Mouse (Mus musculus) small intestine, adult 2 months (tissue): ENCODE results near the gene Mlf2. TPM values are rescaled to one million over a fixed set of nuclear protein-coding genes. Genes with fewer than 3 reads are reported as not detected.

Experiments used
- H3K27ac ChIP-seq: fragments of 200-500 bp; 2 replicates; pipeline ENCODE4 v1.5.1; 2012; ENCODE audit warnings: low read depth, low read length, control low read depth, inconsistent platforms; ENCODE audit not compliant: insufficient read depth
- H3K27me3 ChIP-seq: fragments of 200-500 bp; 2 replicates; pipeline ENCODE4 v1.6.1; 2012; ENCODE audit warnings: mild to moderate bottlenecking, moderate library complexity, low read length, inconsistent platforms; ENCODE audit not compliant: control insufficient read depth, insufficient read depth
- H3K36me3 ChIP-seq: fragments of 200-500 bp; 2 replicates; pipeline ENCODE4 v1.6.1; 2012; ENCODE audit warnings: mild to moderate bottlenecking, low read length, control low read depth, inconsistent platforms; ENCODE audit not compliant: control insufficient read depth, insufficient read depth
- H3K4me1 ChIP-seq: fragments of 200-500 bp; 2 replicates; pipeline ENCODE4 v1.6.1; 2012; ENCODE audit warnings: low read length, inconsistent platforms, mixed read lengths; ENCODE audit not compliant: control insufficient read depth, insufficient read depth, insufficient read length
- H3K4me3 ChIP-seq: fragments of 200-500 bp; 2 replicates; pipeline ENCODE4 v1.5.1; 2012; ENCODE audit warnings: low read depth, mild to moderate bottlenecking, control low read depth, inconsistent platforms, low read length, moderate library complexity
- CTCF ChIP-seq: fragments of 200-500 bp; IDR thresholded peaks from 2 replicates; pipeline ENCODE4 v1.5.1; 2012; ENCODE audit warnings: low read depth, mild to moderate bottlenecking, control low read depth, inconsistent platforms, low read length, moderate library complexity, mixed read lengths; ENCODE audit not compliant: insufficient replicate concordance, insufficient read length; ENCODE audit errors: extremely low read depth
- POLR2A ChIP-seq: fragments of 200-500 bp; IDR thresholded peaks from 2 replicates; pipeline ENCODE4 v1.6.1; 2012; ENCODE audit warnings: low read depth, mild to moderate bottlenecking, control low read depth, inconsistent platforms, low read length, moderate library complexity
- WGBS: fragments of 180-500 bp; shearing (Covaris S2); methylation state at CpG from one replicate; pipeline ENCODE4 v1.1.7; 2018; 5-methylcytosine and 5-hydroxymethylcytosine counted together
- polyA plus RNA-seq: library from polyadenylated mRNA; depleted of rRNA; stranded (reverse); fragments of >200 nt; gene quantifications from 2 replicates; pipeline ENCODE4 v1.2.3, GENCODE M21; 2012

Mlf2 gene
- polyA plus RNA-seq, 1 experiment, result 412 TPM

- Histone ChIP-seq H3K4me3 (no peak overlapping the region), H3K4me1 (peaks cover 21% of the 10 kb centered on the region), H3K27me3 (no peaks in the 10 kb centered on the region), H3K27ac (peak overlapping the region; percentile 74), H3K36me3 (peaks cover 18% of the 10 kb centered on the region)
- 26% methylated on average over 1 of the region's 1 CpGs for WGBS
- TF ChIP-seq CTCF (no peak), POLR2A (no peak)
Observed at GRCm38 (mm10) chr6:124930231-124930630, 955 bp upstream of the Mlf2 start.

GRCm38 (mm10) chr6:124931525-124932313 lies 533 bp downstream of the Mlf2 start:
- H3K36me3 ChIP-seq, result peaks cover 32% of the 10 kb centered on the region
- no peaks in the 10 kb centered on the region for H3K27me3 ChIP-seq
- peak; percentile 17; the same call in 1 of the 2 replicates for TF ChIP-seq CTCF
- no peak; the same call in 1 of the 2 replicates for TF ChIP-seq POLR2A
- 1% methylated on average over 48 of the region's 48 CpGs for WGBS
- H3K4me3 ChIP-seq, result peak overlapping the region; percentile 81
- H3K27ac ChIP-seq, result peak overlapping the region; percentile 72
- H3K4me1 ChIP-seq, result peaks cover 18% of the 10 kb centered on the region

- no peaks in the 10 kb centered on the region for H3K27me3 ChIP-seq
- peak overlapping the region; percentile 81 for H3K4me3 ChIP-seq
- peak overlapping the region; percentile 72 for H3K27ac ChIP-seq
- TF ChIP-seq POLR2A, result no peak
- TF ChIP-seq CTCF, result no peak
- peaks cover 35% of the 10 kb centered on the region for H3K36me3 ChIP-seq
- peaks cover 18% of the 10 kb centered on the region for H3K4me1 ChIP-seq
- 44% methylated on average over 12 of the region's 12 CpGs for WGBS
Observed at GRCm38 (mm10) chr6:124932314-124932695, 1.1 kb downstream of the Mlf2 start.

GRCm38 (mm10) chr6:124933127-124933526 lies 1.9 kb downstream of the Mlf2 start:
- TF ChIP-seq POLR2A (no peak), CTCF (no peak)
- no peaks in the 10 kb centered on the region for H3K27me3 ChIP-seq
- 92% methylated on average over 3 of the region's 3 CpGs for WGBS
- H3K36me3 ChIP-seq, result peaks cover 38% of the 10 kb centered on the region
- peaks cover 18% of the 10 kb centered on the region for H3K4me1 ChIP-seq
- no peak overlapping the region for H3K4me3 ChIP-seq
- H3K27ac ChIP-seq, result no peak overlapping the region

GRCm38 (mm10) chr6:124934670-124935069 lies 3.5 kb downstream of the Mlf2 start:
- Histone ChIP-seq H3K4me1 (peaks cover 18% of the 10 kb centered on the region), H3K27ac (no peak overlapping the region; the same call in 1 of the 2 replicates), H3K27me3 (no peaks in the 10 kb centered on the region), H3K4me3 (no peak overlapping the region), H3K36me3 (peaks cover 38% of the 10 kb centered on the region)
- TF ChIP-seq POLR2A (no peak), CTCF (no peak)
- WGBS, result 89% methylated on average over 7 of the region's 7 CpGs

GRCm38 (mm10) chr6:124936681-124937080 lies 5.5 kb downstream of the Mlf2 start:
- Histone ChIP-seq H3K4me3 (no peak overlapping the region), H3K4me1 (peaks cover 19% of the 10 kb centered on the region), H3K27me3 (no peaks in the 10 kb centered on the region), H3K27ac (no peak overlapping the region), H3K36me3 (peaks cover 38% of the 10 kb centered on the region)
- 66% methylated on average over 1 of the region's 1 CpGs for WGBS
- TF ChIP-seq CTCF, result no peak
- TF ChIP-seq POLR2A, result no peak

- TF ChIP-seq POLR2A (no peak), CTCF (no peak)
- no peak overlapping the region for H3K4me3 ChIP-seq
- H3K4me1 ChIP-seq, result peaks cover 13% of the 10 kb centered on the region
- 65% methylated on average over 2 of the region's 2 CpGs for WGBS
- H3K27me3 ChIP-seq, result no peaks in the 10 kb centered on the region
- peaks cover 38% of the 10 kb centered on the region for H3K36me3 ChIP-seq
- H3K27ac ChIP-seq, result no peak overlapping the region
Observed at GRCm38 (mm10) chr6:124937493-124937892, 6.3 kb downstream of the Mlf2 start.
